Mouse (Mus musculus) liver, adult 2 months (tissue): ENCODE results near the gene Gchfr. TPM values are rescaled to one million over a fixed set of nuclear protein-coding genes. Genes with fewer than 3 reads are reported as not detected.
A peak's percentile ranks its signal among the peaks of the same experiment; 100 is the strongest.

Source experiments
- DNase-seq: peaks from one replicate; pipeline ENCODE4 v3.0.0-alpha.2; 2011; ENCODE audit warnings: low read depth, low spot score; ENCODE audit errors: extremely low read depth
- H3K27ac ChIP-seq: fragments of 200-500 bp; replicated peaks from 2 replicates; pipeline ENCODE4 v1.5.1; 2012; ENCODE audit warnings: low read depth, mild to moderate bottlenecking, control low read depth, inconsistent platforms, low read length; ENCODE audit not compliant: insufficient read depth
- H3K27me3 ChIP-seq: fragments of 200-500 bp; 2 replicates; pipeline ENCODE4 v1.6.1; 2012; ENCODE audit warnings: mild to moderate bottlenecking, moderate library complexity, low read length, inconsistent platforms; ENCODE audit not compliant: control insufficient read depth, insufficient read depth
- H3K36me3 ChIP-seq: fragments of 200-500 bp; 2 replicates; pipeline ENCODE4 v1.6.1; 2012; ENCODE audit warnings: low read length, inconsistent platforms; ENCODE audit not compliant: control insufficient read depth, insufficient read depth
- H3K4me1 ChIP-seq: fragments of 200-500 bp; 2 replicates; pipeline ENCODE4 v1.6.1; 2011; ENCODE audit warnings: low read length; ENCODE audit not compliant: control insufficient read depth, insufficient read depth
- H3K4me3 ChIP-seq: fragments of 200-500 bp; 2 replicates; pipeline ENCODE4 v1.5.1; 2011; ENCODE audit warnings: low read depth, mild to moderate bottlenecking, control low read depth, low read length, moderate library complexity; ENCODE audit not compliant: insufficient read depth
- H3K79me2 ChIP-seq: fragments of 200-500 bp; 2 replicates; pipeline ENCODE4 v1.6.1; 2012; ENCODE audit warnings: inconsistent platforms, mild to moderate bottlenecking, low read length, moderate library complexity; ENCODE audit not compliant: control insufficient read depth, insufficient read depth
- H3K9ac ChIP-seq: fragments of 200-500 bp; 2 replicates; pipeline ENCODE4 v1.6.1; 2012; ENCODE audit warnings: low read depth, mild to moderate bottlenecking, control low read depth, inconsistent platforms, low read length
- CTCF ChIP-seq: fragments of 200-500 bp; IDR thresholded peaks from 2 replicates; pipeline ENCODE4 v1.5.1; 2011; ENCODE audit warnings: low read depth, low read length, control low read depth
- POLR2A ChIP-seq: fragments of 200-500 bp; IDR thresholded peaks from 2 replicates; pipeline ENCODE4 v1.6.1; 2011; ENCODE audit warnings: low read length, control low read depth; ENCODE audit not compliant: insufficient read depth; ENCODE audit errors: extremely low read depth
- whole genome bisulfite sequencing: fragments of 180-500 bp; shearing (Covaris S2); methylation state at CpG from one replicate; pipeline ENCODE4 v1.1.7; 2018; 5-methylcytosine and 5-hydroxymethylcytosine counted together
- polyA plus RNA-seq: library from polyadenylated mRNA; depleted of rRNA; stranded (reverse); fragments of >200 nt; gene quantifications from 2 replicates; pipeline ENCODE4 v1.2.3, GENCODE M21; 2012
- total RNA-seq: library from RNA; depleted of rRNA; stranded (reverse); fragments of >200 nt; gene quantifications from 2 replicates; pipeline ENCODE4 v1.2.3, GENCODE M21; 2014

Gene Gchfr
- total and polyA plus RNA-seq, 2 experiments = 275 to 597 TPM

GRCm38 (mm10) chr2:119174866-119175265, 7.3 kb downstream of the Gchfr start:
- no peak for TF ChIP-seq POLR2A
- no peak for TF ChIP-seq CTCF
- WGBS = 85% methylated on average over 14 of the region's 14 CpGs

GRCm38 (mm10) chr2:119175614-119176013, 8.0 kb downstream of the Gchfr start:
- no peaks in the 10 kb centered on the region for H3K27me3 ChIP-seq
- H3K27ac ChIP-seq = 0 out of 2 replicates have a peak overlapping the region, but pooled peaks have one; percentile 10
- no peak overlapping the region for H3K4me3 ChIP-seq
- DNase-seq = no peak
- WGBS = 73% methylated on average over 6 of the region's 6 CpGs
- no peaks in the 10 kb centered on the region for H3K36me3 ChIP-seq
- no peak overlapping the region for H3K9ac ChIP-seq
- H3K79me2 ChIP-seq = no peaks in the 10 kb centered on the region
- no peak for TF ChIP-seq POLR2A
- TF ChIP-seq CTCF = no peak
- H3K4me1 ChIP-seq = 0 out of 2 replicates have a peak, but pooled peaks cover 2% of the 10 kb centered on the region

More at GRCm38 (mm10) chr2:119174866-119175265, 7.3 kb downstream of the Gchfr start:
- 0 out of 2 replicates have a peak, but pooled peaks cover 2% of the 10 kb centered on the region for H3K4me1 ChIP-seq
- H3K27me3 ChIP-seq = no peaks in the 10 kb centered on the region
- H3K79me2 ChIP-seq = no peaks in the 10 kb centered on the region
- H3K36me3 ChIP-seq = no peaks in the 10 kb centered on the region
- DNase-seq = no peak
- no peak overlapping the region for H3K27ac ChIP-seq
- no peak overlapping the region for H3K4me3 ChIP-seq
- H3K9ac ChIP-seq = no peak overlapping the region

- peak; percentile 55 for DNase-seq
- 0 out of 2 replicates have a peak, but pooled peaks cover 2% of the 10 kb centered on the region for H3K4me1 ChIP-seq
- no peaks in the 10 kb centered on the region for H3K27me3 ChIP-seq
- no peak overlapping the region for H3K9ac ChIP-seq
- 26% methylated on average over 3 of the region's 3 CpGs for WGBS
- no peak overlapping the region for H3K4me3 ChIP-seq
- H3K79me2 ChIP-seq = no peaks in the 10 kb centered on the region
- no peaks in the 10 kb centered on the region for H3K36me3 ChIP-seq
- no peak overlapping the region for H3K27ac ChIP-seq
- TF ChIP-seq POLR2A = no peak
- no peak for TF ChIP-seq CTCF
These were observed 9.2 kb downstream of the Gchfr start for GRCm38 (mm10) chr2:119176761-119177160.

- no peak overlapping the region for H3K27ac ChIP-seq
- H3K9ac ChIP-seq = no peak overlapping the region
- H3K4me3 ChIP-seq = no peak overlapping the region
- DNase-seq = no peak
- TF ChIP-seq CTCF (no peak), POLR2A (no peak)
- no peaks in the 10 kb centered on the region for H3K36me3 ChIP-seq
- H3K79me2 ChIP-seq = no peaks in the 10 kb centered on the region
- H3K27me3 ChIP-seq = no peaks in the 10 kb centered on the region
- WGBS = 76% methylated on average over 5 of the region's 5 CpGs
- H3K4me1 ChIP-seq = 0 out of 2 replicates have a peak, but pooled peaks cover under 1% of the 10 kb centered on the region
These were observed 9.9 kb downstream of the Gchfr start for GRCm38 (mm10) chr2:119177384-119177939.

- no peak for DNase-seq
- Histone ChIP-seq H3K79me2 (no peaks in the 10 kb centered on the region), H3K4me1 (no peaks in the 10 kb centered on the region), H3K27ac (no peak overlapping the region), H3K9ac (no peak overlapping the region), H3K4me3 (no peak overlapping the region), H3K36me3 (no peaks in the 10 kb centered on the region; the same call in 1 of the 2 replicates), H3K27me3 (no peaks in the 10 kb centered on the region)
- TF ChIP-seq CTCF = no peak
- TF ChIP-seq POLR2A = no peak
- WGBS = 91% methylated on average over 7 of the region's 7 CpGs
These were observed 15.3 kb downstream of the Gchfr start for GRCm38 (mm10) chr2:119182914-119183313.
